Mouse (Mus musculus) megakaryocyte-erythroid progenitor cell, adult 5-6 weeks (primary cell): Measurements from ENCODE around the gene Tmem117. TPM values are rescaled to one million over a fixed set of nuclear protein-coding genes. Genes with fewer than 3 reads are reported as not detected.

ENCODE experiments used
- ATAC-seq: replicated peaks from 2 replicates; pipeline ENCODE4 v1.8.0; 2016; ENCODE audit warnings: mild to moderate bottlenecking, inconsistent platforms; ENCODE audit not compliant: severe bottlenecking, poor library complexity, low FRiP score, low TSS enrichment
- total RNA-seq, 2 experiments: library from RNA; stranded (forward) in 1 of 2; stranded (reverse) in 1 of 2; fragments of 200-1000, 215-1000 nt in 1 of 2; fragments of >200 nt in 1 of 2; fragmentation: Nextera tagmentation in 1 of 2; gene quantifications; 2 replicates each; pipeline ENCODE4 v1.2.3; 2014 to 2017

The Tmem117 gene
- total RNA-seq, 2 experiments from 2014 or later, result not detected

DNA sequence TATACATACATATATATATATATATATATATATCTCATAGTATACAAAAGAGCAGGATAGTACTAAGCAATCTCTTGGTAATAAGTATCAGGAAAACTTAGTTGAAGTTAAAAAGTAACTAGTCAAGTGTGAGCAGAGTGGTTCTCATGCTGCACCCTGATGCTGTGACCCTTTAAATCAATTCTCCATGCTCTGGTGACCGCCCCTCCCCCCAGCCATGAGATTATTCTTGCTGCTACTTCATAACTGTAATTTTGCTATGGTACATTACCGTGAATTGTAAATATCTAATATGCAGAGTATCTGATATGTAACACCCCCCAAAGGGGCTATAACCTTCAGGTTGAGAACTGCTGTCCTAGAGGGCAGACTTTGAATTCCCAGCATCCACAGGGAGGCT lies 10.1 kb downstream of the Tmem117 start:
- no peak for ATAC-seq

GRCm38 (mm10) chr15:94646012-94646411 lies 17.0 kb downstream of the Tmem117 start:
- no peak for ATAC-seq

GRCm38 (mm10) chr15:94648430-94648829 lies 19.4 kb downstream of the Tmem117 start:
- no peak for ATAC-seq

DNA sequence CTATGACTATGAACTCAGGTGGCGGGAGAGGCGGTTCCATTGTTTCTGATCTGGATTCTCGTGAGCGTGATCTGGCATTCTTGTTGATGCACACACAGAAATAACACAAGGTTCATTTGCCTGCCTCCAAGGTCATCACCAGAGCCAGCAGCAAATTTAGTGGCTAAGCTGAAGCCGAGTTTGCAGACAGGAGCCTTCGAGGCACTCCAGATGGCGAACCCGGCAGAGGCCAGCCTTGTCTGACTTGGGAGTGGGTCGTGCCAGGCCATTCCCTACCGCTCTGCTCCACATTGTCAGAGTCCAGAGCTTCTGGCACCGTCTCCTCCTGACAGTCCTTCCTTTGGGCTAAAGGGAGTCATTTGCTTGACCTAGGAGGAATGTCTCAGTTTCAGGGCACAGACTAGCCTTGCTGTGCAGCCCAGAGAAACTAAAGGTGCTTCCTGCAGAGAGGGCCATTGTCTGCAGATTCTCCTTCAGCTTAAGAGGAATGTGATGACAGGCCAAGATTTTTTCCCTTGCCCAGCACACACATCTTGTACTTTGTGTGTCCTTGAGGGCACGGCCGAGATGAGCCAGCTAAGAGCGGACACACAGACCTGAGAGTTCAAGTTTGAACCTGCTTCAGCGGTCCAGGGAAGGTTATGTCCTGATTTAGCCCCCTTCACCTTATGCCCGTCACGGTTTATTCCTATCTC lies 20.2 kb downstream of the Tmem117 start:
- no peak for ATAC-seq

GRCm38 (mm10) chr15:94649766-94650120 lies 20.7 kb downstream of the Tmem117 start:
- no peak for ATAC-seq

- no peak for ATAC-seq
These were observed 22.3 kb downstream of the Tmem117 start for GRCm38 (mm10) chr15:94651350-94651749.

- ATAC-seq, result no peak
These were observed 23.2 kb downstream of the Tmem117 start for GRCm38 (mm10) chr15:94651969-94652842.

- no peak for ATAC-seq
These were observed 23.8 kb downstream of the Tmem117 start for GRCm38 (mm10) chr15:94652843-94653206.

DNA sequence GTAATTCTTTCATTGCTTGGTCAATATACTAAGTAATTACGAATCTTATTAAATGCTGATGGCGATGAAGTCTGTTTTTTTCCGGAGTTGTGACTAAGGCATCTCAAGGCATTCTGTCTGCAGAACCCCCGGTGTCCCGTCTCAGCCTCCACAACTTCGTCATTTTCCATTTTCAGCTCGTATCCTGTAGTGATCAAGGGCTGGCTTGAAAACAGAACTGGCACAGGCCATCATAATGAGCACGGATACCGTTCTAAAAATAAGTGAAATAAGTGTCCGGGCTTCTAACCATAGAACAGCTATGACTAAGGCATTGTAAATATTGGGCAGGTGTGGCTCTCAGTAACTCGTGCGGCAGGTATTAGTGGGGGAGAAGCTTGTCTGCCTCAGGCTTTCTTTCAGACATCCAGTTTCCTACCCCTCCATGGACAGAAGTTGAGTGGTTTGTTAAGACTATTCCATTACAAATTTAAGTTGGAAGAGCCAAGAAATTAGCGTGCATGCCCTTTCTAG lies 26.8 kb downstream of the Tmem117 start:
- ATAC-seq, result no peak

DNA sequence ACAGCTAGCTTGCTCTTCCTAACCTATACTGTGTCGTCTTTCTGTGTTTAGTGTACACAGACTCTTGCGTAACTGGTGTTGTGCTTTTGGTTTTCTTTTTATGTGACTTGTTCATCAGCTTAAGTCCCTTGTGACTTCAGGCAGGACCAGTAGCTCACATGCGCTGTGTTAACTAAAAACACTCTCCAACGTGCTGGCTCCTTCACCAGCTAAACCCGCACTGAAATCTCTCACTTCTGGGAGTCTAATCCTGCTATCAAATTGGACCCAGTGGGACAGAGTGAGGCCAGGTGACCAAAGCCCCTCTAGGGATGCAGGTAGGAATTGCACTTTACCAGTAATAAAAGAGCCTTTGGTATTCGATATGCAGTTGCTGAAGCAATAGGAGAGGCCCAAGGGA lies 28.9 kb downstream of the Tmem117 start:
- ATAC-seq, result no peak

DNA sequence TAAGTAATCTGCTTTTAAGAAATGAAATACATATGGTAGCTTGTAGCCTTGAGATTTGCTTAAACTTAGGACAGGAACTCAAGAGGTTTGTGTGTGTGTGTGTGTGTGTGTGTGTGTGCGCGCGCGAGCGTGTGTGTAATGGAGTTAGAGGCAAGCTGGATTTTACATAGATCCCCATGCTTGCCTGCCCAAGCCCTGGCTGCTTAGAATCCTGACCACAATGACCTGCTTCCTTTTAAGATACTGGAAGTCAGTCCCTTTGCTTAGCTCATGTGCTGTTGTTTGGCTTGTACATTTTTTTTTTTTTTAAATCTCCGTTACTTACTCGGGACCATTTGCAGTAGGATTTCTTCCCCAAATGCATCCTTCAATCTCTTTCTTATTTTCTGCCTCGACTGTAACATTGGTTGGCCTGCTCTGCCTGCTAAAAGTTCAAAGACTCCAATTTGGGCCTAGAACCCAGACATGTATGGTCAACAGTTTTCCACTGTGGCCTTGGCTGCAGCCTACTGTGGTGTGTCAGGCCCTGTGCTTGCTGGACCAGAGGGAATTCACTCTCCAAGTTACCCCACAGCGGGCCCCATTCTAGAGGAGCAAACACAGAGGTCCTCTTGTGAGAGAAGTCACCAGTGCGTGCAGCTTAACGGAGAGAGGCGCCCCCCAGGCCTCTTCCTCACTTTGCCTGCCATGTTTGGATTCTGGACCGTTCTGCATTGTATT lies 29.5 kb downstream of the Tmem117 start:
- ATAC-seq, result no peak

DNA sequence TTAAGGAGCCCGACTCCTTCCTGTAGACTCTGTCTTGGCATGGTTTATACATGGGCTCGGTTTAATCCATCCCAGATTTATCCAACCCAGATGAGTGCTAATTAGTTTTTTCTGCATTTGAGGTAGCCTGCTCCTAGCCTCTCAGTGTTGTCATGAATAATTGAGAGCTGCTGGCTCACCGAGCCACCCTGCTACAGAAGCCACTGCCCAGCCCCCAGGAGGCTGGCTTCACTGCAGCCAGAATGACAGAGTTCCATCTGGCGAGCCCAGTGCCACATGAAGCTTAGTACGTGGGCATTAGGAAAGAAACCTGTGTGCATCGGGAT lies 30.0 kb downstream of the Tmem117 start:
- ATAC-seq, result no peak

DNA sequence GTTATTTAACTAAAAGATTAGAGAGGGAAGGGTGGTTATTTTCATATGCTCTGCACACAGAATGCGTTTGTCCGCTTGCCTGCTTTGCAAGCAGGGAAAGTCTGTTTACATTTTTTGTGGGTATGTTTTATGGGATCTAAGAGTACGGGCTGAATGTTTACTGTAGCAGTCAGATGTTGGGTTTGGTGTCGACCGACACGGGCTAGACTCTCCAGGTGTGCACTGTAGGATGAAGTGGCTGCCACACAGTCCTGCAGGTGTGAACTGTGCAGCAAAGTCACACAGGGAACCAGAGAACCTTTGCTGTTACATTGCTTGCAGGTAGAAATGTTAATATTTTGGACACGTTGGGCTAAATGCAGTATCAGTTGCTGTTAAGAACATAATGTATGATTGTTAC lies 31.9 kb downstream of the Tmem117 start:
- no peak for ATAC-seq

DNA sequence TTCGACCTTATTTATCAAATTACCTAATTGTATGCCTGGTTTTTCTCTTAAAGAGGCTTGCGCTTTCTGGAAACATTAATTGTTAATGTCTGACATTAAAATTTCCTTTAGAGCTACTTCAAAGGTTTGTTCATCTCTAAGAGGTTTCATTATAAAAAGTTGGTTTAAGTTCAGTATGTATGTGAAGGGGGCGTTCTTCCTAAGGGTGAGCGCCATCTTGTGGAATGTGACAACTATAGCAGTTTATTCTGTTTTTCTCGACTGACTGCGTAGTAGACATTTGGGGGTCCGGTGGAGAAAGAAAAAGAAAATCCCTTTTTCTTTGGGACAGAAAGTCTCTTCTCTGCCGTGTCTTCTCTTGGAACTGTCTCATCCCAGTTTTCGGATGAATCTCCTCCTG lies 32.4 kb downstream of the Tmem117 start:
- ATAC-seq, result peak; percentile 80

DNA sequence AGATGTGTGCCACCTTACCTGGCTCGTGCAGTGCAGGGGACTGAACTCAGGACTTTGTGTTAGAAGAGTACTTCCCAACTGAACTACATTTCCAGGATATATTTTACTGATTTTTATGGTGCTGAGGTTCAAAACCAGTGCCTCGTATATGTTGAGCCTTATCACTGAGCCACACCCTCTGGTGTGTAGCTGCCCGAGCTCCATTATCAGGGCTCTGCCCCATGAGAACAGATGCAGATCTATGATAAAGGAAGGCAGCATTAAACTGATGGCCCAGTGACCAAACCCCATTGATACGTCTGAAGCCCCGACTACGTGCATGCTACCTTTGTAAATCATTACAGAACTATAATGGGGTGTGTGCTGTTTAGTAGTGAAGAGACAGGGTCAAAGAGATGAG lies 35.6 kb downstream of the Tmem117 start:
- ATAC-seq, result 0 out of 2 replicates have a peak, but pooled peaks have one; percentile 18

GRCm38 (mm10) chr15:94681135-94681534 lies 52.1 kb downstream of the Tmem117 start:
- ATAC-seq, result no peak

GRCm38 (mm10) chr15:94684269-94684668 lies 55.2 kb downstream of the Tmem117 start:
- no peak for ATAC-seq

- ATAC-seq, result no peak
These were observed 58.1 kb downstream of the Tmem117 start for GRCm38 (mm10) chr15:94687176-94687575.

DNA sequence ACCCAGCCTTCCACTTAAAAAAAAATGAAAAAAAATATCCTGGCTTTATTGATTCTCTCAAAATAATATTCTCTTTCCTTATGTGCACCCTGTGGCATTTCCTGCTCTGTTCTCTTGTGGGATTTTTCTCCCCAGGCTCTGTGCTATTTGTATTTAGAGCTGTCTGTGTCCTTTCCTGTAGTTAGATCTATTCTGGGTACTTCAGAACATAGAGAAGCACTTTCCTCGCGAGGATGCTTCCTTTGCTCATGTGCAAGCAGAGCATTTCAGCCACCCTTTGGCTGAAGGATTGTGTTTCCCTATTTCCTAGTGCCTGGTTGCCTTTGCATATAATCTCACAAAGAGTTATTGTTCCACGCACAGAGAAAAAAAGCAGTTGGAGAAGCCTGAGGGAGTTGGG lies 58.6 kb downstream of the Tmem117 start:
- ATAC-seq, result no peak

DNA sequence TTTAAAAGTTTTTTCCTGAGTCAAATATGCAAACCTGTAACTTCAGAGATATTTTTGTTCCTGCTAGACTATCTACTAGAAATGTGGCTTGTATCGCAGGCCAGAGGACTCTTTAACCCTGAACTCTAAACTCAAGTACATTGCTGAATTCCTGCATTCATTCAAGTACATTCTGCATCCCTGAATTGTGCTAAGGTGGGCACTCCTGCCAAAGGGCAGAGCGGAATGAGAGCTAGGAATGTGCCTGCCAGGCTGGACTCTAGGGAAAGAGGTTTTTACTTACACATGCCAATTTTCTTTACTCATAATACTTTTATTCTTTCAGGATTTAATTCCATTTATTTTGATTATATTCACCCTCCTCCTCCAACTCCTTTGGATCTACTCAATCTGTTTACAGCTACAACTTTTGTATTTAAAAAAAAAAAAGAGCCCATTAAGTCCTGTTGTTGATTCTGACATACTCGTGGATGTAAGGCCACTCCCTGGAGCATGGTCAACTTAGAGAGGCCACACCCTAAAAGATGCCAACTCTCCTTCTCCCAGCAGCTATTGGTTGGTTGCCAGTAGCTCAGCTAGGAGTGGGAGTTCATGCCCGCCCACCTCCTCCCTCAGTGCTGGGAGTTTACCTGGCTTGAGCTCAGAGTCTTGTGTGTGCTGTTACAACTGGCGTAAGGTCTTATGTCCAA lies 60.3 kb downstream of the Tmem117 start:
- no peak for ATAC-seq
